Mouse (Mus musculus): ENCODE results near the gene Pigz. TPM values are rescaled to one million over a fixed set of nuclear protein-coding genes. Genes with fewer than 3 reads are reported as not detected.

The Pigz gene
- polyA plus RNA-seq, 1 experiment from 2014 or later, result 1.5 TPM

DNA sequence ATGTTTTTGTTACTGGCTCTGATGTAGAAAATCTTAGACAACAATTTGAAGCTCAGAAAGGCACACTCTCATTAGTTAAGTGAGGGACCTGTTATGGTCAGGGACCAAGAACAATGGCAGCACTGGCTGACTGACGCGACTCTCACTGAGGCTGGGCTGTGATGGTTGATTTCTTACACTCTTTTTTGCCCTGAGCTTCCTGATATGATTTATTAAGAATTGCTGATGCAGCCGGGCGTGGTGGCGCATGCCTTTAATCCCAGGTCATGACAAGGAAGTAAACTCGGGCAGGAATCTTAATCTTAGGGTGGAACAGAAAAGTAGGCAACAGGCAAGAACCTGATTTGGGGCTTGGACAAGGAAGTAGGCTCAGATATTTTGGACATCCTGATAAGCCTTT lies 7.6 kb upstream of the Pigz start:
- no peak for DNase-seq (ENCODE audit: low spot score)
- Histone ChIP-seq H3K36me3 (ENCODE audit: control insufficient read depth, insufficient read depth, low read length) (no peaks in the 10 kb centered on the region), H3K4me1 (replicated peaks; ENCODE audit: control insufficient read depth, insufficient read depth, low read length) (no peaks in the 10 kb centered on the region), H3K27me3 (ENCODE audit: control insufficient read depth, insufficient read depth, low read length) (no peaks in the 10 kb centered on the region), H3K9me3 (ENCODE audit: control insufficient read depth, low read length) (no peaks in the 10 kb centered on the region), H3K4me2 (replicated peaks; ENCODE audit: low read depth, low read length) (no peak overlapping the region), H3K9ac (ENCODE audit: low read depth, low read length) (no peak overlapping the region), H3K27ac (ENCODE audit: low read depth, low read length) (no peak overlapping the region), H3K4me3 (ENCODE audit: low read depth, low read length) (no peak overlapping the region)
- no peak for ATAC-seq (ENCODE audit: low FRiP score)
- WGBS, result 82% methylated on average over 6 of the region's 6 CpGs

DNA sequence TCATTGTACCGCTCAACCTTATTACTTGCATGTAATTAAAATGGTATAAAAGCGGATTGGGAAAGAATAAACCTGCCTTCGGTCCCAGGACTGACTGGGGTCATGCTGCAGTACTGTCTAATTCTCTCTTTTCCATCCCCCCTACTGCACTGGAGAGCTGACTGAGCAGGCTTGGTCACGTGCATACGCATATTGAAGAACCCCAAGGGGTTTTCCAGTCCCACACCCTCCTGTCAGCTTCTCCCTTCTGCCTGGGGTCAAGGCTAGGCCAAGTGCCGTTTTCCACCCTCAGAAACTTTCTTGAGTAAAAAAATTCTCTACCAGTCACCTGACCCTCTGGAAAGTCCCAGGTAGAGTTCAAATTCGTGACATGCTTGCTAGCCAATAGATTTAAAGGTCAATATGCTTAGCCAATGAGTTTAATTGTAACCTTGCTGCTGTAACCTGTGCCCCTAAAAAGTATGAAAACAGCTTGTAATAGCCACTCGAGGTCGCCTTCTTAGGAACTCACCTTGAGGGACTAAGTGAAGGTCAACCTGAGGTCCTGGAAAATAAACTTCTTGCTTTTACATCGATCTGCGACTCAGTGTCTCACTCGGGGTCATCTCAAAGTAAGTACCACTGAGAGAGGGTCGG lies 7.0 kb upstream of the Pigz start:
- Histone ChIP-seq H3K9ac (ENCODE audit: low read depth, low read length) (no peak overlapping the region), H3K36me3 (ENCODE audit: control insufficient read depth, insufficient read depth, low read length) (no peaks in the 10 kb centered on the region), H3K27ac (ENCODE audit: low read depth, low read length) (no peak overlapping the region), H3K4me3 (ENCODE audit: low read depth, low read length) (no peak overlapping the region), H3K4me1 (replicated peaks; ENCODE audit: control insufficient read depth, insufficient read depth, low read length) (no peaks in the 10 kb centered on the region), H3K27me3 (ENCODE audit: control insufficient read depth, insufficient read depth, low read length) (peaks cover 2% of the 10 kb centered on the region; the same call in 1 of the 2 replicates), H3K4me2 (replicated peaks; ENCODE audit: low read depth, low read length) (no peak overlapping the region), H3K9me3 (ENCODE audit: control insufficient read depth, low read length) (no peaks in the 10 kb centered on the region)
- WGBS, result 82% methylated on average over 13 of the region's 13 CpGs
- no peak for ATAC-seq (ENCODE audit: low FRiP score)
- no peak for DNase-seq (ENCODE audit: low spot score)

DNA sequence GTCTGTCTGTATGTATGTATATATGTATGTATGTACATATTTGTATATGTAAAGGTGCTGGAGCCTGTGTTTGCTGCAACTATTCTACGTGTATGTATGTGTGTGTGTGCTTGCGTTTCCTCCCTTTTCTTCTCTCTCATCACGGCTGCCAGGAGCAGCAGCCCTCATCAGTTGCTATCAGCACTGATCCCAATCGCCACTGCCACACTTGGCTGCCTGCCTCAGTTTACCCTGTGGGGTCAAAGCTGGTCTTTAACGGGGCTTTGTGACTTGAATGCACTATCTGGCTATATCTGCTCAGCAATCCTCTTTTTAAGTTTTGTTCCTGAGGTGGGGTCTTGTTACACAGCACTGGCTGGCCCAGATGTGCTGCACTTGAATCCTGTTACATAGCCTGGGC lies 6.2 kb upstream of the Pigz start:
- no peak overlapping the region for H3K27ac ChIP-seq (ENCODE audit: low read depth, low read length)
- no peak overlapping the region for H3K9ac ChIP-seq (ENCODE audit: low read depth, low read length)
- 83% methylated on average over 5 of the region's 5 CpGs for WGBS
- H3K4me2 ChIP-seq (replicated peaks; ENCODE audit: low read depth, low read length), result no peak overlapping the region
- no peaks in the 10 kb centered on the region for H3K36me3 ChIP-seq (ENCODE audit: control insufficient read depth, insufficient read depth, low read length)
- H3K4me1 ChIP-seq (replicated peaks; ENCODE audit: control insufficient read depth, insufficient read depth, low read length), result no peaks in the 10 kb centered on the region
- peaks cover 2% of the 10 kb centered on the region; the same call in 1 of the 2 replicates for H3K27me3 ChIP-seq (ENCODE audit: control insufficient read depth, insufficient read depth, low read length)
- DNase-seq (ENCODE audit: low spot score) (no peak), ATAC-seq (ENCODE audit: low FRiP score) (no peak)
- H3K9me3 ChIP-seq (ENCODE audit: control insufficient read depth, low read length), result no peaks in the 10 kb centered on the region
- H3K4me3 ChIP-seq (ENCODE audit: low read depth, low read length), result no peak overlapping the region

DNA sequence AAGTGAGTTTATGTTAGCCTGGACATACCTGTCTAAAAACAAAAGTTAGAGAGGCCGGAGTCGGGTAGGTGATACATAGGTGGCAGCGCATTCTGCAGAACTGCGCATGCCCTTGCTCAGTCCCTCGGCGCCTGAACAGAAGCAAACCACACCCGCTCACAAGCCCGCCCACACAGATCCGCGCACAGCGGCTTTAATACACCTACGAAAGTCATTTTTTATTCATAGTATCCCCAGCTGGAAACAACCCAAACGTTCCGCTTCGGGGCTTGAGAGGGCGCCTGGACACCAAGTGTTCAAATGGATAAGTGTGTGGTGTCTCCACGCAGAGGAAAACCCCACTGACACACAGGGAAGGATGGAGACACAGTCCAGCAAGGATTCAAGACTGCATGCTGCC lies 2.3 kb upstream of the Pigz start:
- Histone ChIP-seq H3K9me3 (ENCODE audit: control insufficient read depth, low read length) (no peaks in the 10 kb centered on the region), H3K9ac (ENCODE audit: low read depth, low read length) (no peak overlapping the region), H3K27me3 (ENCODE audit: control insufficient read depth, insufficient read depth, low read length) (peaks cover 18% of the 10 kb centered on the region), H3K4me2 (replicated peaks; ENCODE audit: low read depth, low read length) (no peak overlapping the region), H3K27ac (ENCODE audit: low read depth, low read length) (no peak overlapping the region), H3K4me1 (replicated peaks; ENCODE audit: control insufficient read depth, insufficient read depth, low read length) (peaks cover 5% of the 10 kb centered on the region; the same call in 1 of the 2 replicates), H3K4me3 (ENCODE audit: low read depth, low read length) (no peak overlapping the region), H3K36me3 (ENCODE audit: control insufficient read depth, insufficient read depth, low read length) (no peaks in the 10 kb centered on the region)
- 60% methylated on average over 17 of the region's 17 CpGs for WGBS
- DNase-seq (ENCODE audit: low spot score) (no peak), ATAC-seq (ENCODE audit: low FRiP score) (no peak)

DNA sequence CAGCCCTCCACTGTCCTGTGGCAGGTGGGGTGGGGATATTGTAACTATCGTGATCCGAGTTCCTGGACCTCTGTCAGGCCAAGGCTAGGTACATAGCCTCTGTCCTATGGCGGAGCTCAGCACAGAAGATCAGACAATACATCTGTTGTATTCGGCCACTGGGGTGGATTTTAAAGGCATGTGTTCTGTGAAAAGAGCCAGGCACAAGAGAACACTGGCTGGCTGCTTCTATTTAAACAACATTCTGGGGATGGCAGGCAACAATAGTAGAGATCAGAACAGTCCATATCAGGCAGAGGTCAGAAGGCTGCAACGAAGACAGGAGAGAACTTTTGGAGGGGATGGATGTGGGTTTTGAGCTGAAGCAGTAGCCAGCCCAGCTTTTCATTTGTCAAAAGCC lies 1.4 kb upstream of the Pigz start:
- Histone ChIP-seq H3K27me3 (ENCODE audit: control insufficient read depth, insufficient read depth, low read length) (peaks cover 20% of the 10 kb centered on the region), H3K4me1 (replicated peaks; ENCODE audit: control insufficient read depth, insufficient read depth, low read length) (peaks cover 5% of the 10 kb centered on the region; the same call in 1 of the 2 replicates), H3K4me2 (replicated peaks; ENCODE audit: low read depth, low read length) (no peak overlapping the region)

DNA sequence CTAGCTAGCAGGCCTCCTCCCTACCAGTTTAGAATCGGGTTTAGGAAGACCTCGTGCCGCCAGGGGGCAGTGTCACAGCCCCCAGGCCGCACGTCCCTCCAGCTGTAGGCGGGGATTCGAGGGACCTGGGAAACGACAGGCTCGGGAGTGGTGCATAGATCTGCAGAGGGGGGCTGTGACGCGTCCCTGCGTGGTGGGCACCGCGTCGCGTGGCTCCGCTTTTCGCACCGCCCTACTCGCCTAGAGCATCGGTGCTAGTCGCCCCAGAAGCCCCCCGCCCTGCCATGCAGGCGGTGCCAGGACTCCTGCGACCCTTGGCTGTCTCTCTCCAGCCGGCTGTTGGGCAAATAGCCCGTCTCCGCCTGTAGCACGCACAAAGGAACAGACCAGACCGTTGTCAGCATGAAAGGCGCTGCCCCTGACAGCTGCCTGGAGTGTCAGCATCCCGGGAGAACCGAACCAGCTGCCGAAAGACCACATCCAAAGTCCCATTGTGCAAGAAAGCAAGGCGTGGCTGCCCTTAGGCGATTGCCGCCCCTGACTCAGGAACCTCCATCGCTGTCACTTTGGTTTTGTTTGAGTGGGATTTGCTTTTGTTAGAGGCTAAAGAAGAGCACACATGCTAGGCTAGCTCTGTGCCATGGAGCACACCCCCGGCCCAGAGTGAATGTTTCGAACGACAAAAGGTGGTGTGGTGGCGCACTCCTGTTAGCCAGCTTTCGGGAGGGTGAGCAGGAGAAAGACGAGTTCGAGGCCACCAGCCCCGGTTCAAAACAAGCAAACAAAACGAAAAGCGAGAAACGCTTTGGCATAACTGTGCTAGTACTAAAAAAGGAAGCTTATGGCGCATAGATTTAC lies 582 bp upstream of the Pigz start:
- Histone ChIP-seq H3K4me2 (replicated peaks; ENCODE audit: low read depth, low read length) (peak overlapping the region; percentile 84), H3K4me3 (ENCODE audit: low read depth, low read length) (peak overlapping the region; percentile 43), H3K36me3 (ENCODE audit: control insufficient read depth, insufficient read depth, low read length) (no peaks in the 10 kb centered on the region), H3K9ac (ENCODE audit: low read depth, low read length) (peak overlapping the region; percentile 74), H3K4me1 (replicated peaks; ENCODE audit: control insufficient read depth, insufficient read depth, low read length) (peaks cover 5% of the 10 kb centered on the region; the same call in 1 of the 2 replicates), H3K27me3 (ENCODE audit: control insufficient read depth, insufficient read depth, low read length) (peaks cover 20% of the 10 kb centered on the region), H3K9me3 (ENCODE audit: control insufficient read depth, low read length) (no peaks in the 10 kb centered on the region), H3K27ac (ENCODE audit: low read depth, low read length) (peak overlapping the region; percentile 95)
- under 1% methylated on average over 50 of the region's 50 CpGs for whole genome bisulfite sequencing
- ATAC-seq (ENCODE audit: low FRiP score), result peak; percentile 95
- peak; percentile 98 for DNase-seq (ENCODE audit: low spot score)

More for the DNA sequence above, 1.4 kb upstream of the Pigz start:
- Histone ChIP-seq H3K4me3 (ENCODE audit: low read depth, low read length) (no peak overlapping the region), H3K27ac (ENCODE audit: low read depth, low read length) (peak overlapping the region; percentile 95), H3K9ac (ENCODE audit: low read depth, low read length) (no peak overlapping the region), H3K9me3 (ENCODE audit: control insufficient read depth, low read length) (no peaks in the 10 kb centered on the region), H3K36me3 (ENCODE audit: control insufficient read depth, insufficient read depth, low read length) (no peaks in the 10 kb centered on the region)
- peak; percentile 10; the same call in 1 of the 2 replicates for ATAC-seq (ENCODE audit: low FRiP score)
- peak; percentile 31 for DNase-seq (ENCODE audit: low spot score)
- 28% methylated on average over 5 of the region's 5 CpGs for WGBS

DNA sequence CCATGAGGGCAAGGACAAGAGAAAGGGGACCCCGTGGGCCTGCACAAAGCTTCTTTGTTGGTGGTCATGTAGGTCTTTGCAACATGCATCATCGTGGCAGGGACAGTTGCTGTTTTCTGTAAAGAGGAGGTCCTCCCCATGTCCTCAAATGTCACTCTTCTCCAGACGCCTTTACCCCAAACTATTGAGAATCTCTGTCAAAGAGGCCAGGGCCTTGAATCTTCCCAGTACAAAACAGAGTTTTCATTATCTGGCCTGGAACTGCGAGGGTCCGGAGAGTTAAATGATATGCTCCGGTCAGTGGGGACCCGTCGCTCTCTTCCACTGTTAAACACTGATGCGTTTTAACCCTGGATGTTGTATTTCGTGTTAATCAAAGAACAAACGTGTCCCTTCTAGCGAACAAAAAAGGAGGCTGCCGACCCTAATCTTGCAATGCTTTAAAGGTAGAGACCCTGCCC lies 929 bp downstream of the Pigz start:
- H3K36me3 ChIP-seq (ENCODE audit: control insufficient read depth, insufficient read depth, low read length), result no peaks in the 10 kb centered on the region
- no peaks in the 10 kb centered on the region for H3K9me3 ChIP-seq (ENCODE audit: control insufficient read depth, low read length)
- peaks cover 5% of the 10 kb centered on the region; the same call in 1 of the 2 replicates for H3K4me1 ChIP-seq (replicated peaks; ENCODE audit: control insufficient read depth, insufficient read depth, low read length)
- peak overlapping the region; percentile 84 for H3K4me2 ChIP-seq (replicated peaks; ENCODE audit: low read depth, low read length)
- WGBS, result 10% methylated on average over 13 of the region's 13 CpGs
- peak overlapping the region; percentile 43 for H3K4me3 ChIP-seq (ENCODE audit: low read depth, low read length)
- peak overlapping the region; percentile 74; the same call in 1 of the 2 replicates for H3K9ac ChIP-seq (ENCODE audit: low read depth, low read length)
- no peak for ATAC-seq (ENCODE audit: low FRiP score)
- peaks cover 20% of the 10 kb centered on the region for H3K27me3 ChIP-seq (ENCODE audit: control insufficient read depth, insufficient read depth, low read length)
- DNase-seq (ENCODE audit: low spot score), result peak; percentile 60
- H3K27ac ChIP-seq (ENCODE audit: low read depth, low read length), result peak overlapping the region; percentile 95

DNA sequence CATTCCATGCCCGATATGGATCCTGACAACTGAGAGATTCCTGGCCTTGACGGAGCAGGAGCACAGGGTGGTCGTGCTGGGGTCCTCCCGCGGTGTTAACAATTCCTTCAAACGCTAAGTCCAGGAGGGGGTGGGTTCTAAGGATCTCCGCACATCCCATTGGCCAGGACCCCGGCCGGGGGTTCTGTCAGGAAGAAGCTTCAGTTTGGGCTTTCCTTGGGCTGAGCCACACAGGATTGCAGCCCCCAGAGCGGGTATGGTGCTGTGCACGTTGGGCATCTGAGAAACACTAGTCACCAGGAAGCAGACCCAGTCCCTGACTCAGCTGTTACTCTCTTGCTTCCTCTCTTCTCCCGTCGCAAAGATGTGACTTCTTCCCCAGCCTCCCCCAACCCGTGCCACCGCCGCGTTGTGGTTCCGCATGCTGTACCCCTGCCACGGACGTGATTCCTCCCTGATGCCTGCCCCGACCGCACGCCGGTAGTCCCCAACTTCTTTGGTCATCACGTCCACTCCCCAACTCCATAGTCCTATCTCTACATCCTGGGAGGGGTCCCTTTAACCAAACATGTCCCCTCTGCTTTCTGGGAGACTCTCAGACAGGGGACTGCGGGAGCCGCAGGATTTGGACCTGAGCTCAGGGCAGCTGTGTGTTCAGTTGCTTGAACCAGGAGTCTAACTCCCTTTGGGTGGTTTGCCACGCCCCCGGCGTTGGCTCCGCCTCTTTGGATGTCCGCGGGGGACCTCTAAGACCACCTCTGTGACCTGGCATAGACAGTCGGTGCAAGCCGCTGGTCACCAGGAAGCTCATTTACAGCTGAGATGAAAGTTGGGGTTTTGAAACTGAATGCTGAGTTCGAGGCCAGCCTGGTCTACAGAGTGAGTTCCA lies 1.7 kb downstream of the Pigz start:
- 5% methylated on average over 36 of the region's 36 CpGs for WGBS
- Histone ChIP-seq H3K4me2 (replicated peaks; ENCODE audit: low read depth, low read length) (peak overlapping the region; percentile 84), H3K27ac (ENCODE audit: low read depth, low read length) (no peak overlapping the region), H3K36me3 (ENCODE audit: control insufficient read depth, insufficient read depth, low read length) (no peaks in the 10 kb centered on the region), H3K9ac (ENCODE audit: low read depth, low read length) (peak overlapping the region; percentile 74; the same call in 1 of the 2 replicates), H3K4me3 (ENCODE audit: low read depth, low read length) (peak overlapping the region; percentile 43), H3K4me1 (replicated peaks; ENCODE audit: control insufficient read depth, insufficient read depth, low read length) (peaks cover 5% of the 10 kb centered on the region; the same call in 1 of the 2 replicates), H3K9me3 (ENCODE audit: control insufficient read depth, low read length) (no peaks in the 10 kb centered on the region), H3K27me3 (ENCODE audit: control insufficient read depth, insufficient read depth, low read length) (peaks cover 20% of the 10 kb centered on the region)
- DNase-seq (ENCODE audit: low spot score) (peak; percentile 60), ATAC-seq (ENCODE audit: low FRiP score) (no peak)
